Mouse (Mus musculus): ENCODE measurements at regions not wholly inside any gene's neighbourhood (a gene's known extent, or its start where the extent isn't known, plus 50 kb on each side); places are given as distances from the start of the nearest gene placed in this dataset.

DNA sequence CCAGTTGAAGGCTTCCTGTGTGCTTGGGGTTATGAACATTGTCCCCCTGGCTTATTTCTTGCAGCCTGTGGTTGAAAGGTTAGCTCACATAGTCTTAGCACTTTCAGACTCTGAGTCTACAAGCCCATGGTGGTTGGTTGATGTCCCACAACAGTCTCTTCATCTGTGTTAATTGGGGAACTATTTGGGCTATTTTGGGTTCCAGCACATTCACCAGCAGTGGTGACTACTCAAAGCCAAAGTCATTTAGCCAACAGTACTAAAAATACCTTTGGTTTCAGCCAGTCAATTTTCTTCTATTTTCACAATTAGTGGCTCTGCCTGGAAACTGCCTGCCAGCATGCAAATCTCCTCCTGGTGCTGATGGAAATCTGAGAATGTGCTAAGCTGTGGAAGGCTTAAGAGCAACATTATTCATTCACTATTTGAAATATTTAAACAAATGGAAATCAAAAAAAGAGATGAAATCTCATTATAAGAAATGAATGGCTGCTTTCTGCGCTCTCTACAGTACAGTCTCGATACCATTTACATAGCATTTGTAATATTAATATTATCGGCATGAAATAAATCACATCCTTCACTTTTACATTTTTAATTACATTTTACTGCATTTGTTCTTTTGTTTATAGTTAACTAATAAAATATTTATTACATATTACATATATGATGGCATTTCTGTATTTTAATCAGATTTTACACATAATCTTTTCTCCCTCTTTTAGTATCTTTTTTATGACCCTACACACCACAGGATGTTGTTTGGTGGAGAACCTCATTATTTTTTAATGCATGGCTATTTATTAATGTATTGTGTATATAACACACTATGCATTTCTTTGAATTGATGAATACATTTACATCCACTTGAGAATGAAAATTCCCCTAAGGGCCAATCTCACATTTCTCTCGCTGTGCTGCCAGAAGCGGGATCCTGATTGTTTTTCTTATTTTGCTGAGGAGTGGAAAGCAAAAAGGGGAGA is 1023.5 kb downstream of the Car8 start:
- no peak for DNase-seq

DNA sequence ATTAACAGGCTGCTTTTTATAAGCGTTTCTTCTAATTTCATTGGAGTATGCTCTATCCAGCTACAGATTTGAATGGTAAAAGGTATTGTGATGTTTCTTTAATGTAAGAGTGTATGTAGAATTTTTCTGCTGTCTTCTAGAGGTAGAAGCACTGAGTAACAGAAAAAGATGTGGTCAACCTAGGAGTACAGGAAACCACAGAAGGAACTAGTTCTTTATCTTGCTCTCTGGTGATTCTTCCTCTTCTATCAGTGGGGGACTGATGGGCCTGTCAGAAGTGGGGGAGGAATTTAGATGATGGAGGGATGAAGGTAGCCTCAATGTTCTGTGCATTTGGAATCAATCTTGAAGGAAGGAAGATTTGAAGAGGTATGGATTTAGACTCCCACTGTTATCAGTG is 1031.9 kb downstream of the Car8 start:
- DNase-seq, result no peak

DNA sequence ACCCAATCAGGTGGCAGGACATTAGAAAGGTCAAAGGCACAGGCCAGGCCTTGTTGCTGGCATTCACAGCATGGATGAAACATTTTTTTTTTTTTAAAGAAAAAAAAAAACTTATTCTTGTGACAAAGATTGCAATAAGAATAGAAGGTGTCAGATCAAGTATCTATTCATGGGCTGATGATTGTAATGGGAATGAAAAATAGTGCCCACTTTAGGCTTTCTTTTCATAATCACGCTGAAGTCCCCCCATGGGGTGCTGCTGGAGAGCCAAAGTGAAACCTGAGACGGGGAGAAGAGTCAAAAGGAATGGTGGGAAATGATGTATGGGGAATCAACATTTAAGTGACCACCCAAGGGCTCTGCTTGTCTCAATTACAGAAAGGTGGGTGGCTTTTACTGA is 1037.0 kb downstream of the Car8 start:
- DNase-seq, result no peak

DNA sequence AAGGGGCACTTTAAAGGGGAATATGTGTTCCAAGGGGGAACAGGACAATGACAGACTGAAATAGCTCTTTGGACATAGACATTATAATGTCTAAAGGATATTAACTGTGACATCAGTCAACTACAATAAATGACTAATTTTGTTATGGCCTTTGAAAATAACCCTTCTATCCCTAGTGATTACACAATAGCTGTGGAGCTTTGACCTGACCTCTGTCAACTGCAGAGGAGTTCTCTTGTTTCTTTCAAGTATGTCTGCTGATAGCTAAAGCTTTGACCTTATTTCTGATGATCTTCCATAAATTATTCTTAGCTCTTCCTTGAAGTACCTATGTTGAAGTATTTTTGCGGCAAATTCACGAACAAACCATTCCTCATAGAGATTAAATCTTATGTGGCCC is 1038.9 kb downstream of the Car8 start:
- no peak for DNase-seq

DNA sequence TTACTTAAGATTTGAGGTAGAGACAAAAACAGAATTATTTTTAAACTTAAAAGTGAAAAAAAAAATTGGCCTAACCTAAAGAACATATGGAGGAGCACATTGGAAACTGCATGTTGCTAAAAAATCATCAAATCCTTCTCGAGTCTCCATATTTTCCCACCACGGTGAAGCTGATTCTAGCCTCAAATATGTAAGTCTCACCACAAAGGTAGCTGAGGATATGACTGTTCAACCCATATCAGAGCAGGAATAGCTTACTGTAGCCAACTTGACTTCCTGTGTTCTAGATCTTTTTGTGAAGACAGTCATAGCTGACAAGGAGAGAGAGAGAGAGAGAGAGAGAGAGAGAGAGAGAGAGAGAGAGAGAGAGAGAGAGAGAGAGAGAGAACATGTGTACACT is 1039.8 kb downstream of the Car8 start:
- DNase-seq, result no peak

DNA sequence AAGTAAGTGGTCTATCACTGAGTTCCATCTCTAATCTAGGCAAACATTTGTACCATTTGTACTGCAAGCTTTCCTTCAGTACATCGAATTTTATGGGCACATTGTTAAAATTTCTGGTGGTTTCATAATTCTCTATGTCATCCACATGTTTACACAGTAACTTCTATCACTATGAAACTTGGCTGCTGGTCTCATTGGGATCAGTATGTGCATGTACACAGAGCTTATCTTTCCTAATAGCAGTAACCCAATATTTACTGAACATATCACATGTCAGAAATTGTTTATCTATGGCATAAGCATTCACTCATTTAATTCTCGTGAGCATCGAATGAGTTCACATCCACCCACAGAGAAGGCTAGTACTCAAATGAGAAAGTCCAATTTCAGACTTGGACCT is 1042.3 kb downstream of the Car8 start:
- no peak for DNase-seq

DNA sequence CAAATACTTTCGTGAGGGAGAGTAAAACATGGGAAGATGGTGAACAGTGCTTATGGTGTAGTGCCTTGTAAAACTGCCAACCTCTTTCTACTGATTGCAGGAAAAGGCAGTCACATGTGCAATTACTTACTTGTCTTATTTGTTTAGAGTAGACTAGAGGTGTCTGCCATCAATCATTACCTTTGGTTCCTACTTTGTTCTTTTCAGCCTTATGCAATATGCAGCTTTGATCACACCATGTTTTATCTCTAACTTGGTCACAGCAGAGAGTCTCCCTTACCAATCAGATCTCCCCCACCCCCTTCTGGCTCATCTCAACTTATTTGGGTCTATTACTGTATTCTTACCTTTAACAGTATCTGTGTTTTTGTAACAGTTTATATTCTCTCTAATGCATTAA is 1043.2 kb downstream of the Car8 start:
- DNase-seq, result no peak

DNA sequence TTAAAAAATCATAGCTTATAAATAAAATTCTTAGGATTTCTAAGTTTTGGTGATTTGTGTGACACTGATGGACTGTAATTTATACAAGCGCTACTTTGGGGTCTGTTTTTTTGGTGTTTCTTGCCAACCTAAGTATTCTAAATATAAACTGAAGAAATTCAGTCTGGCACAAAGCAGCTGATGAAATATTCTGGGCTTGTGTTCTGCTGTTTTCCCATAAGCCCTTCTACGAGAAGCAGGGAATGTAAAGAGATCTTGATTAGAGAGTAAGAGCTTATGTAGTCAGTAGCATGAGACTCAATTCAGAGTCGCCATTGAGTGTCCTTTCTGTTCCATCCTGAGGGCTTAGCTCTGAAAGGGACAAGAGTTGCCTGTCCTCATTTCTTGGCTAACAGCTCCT is 1046.9 kb downstream of the Car8 start:
- DNase-seq, result no peak

DNA sequence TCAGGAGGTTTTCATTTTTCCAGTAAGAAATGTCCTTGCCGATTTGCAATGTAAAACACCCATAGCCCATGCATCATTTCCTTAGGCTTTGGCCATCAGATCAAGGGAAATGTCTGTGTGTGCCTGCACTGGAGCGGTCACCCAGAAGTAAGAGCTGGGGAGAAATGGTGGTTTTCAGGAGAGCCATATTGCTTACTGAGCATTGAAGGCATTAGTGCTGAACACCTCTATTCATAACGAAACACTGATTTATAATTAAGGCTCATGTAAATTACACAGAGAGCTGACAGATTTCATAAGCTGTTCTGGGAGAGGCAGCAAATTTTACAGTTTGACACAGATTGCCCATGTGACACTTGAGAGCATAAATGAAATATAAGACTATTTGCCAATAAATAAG is 1047.6 kb downstream of the Car8 start:
- no peak for DNase-seq

DNA sequence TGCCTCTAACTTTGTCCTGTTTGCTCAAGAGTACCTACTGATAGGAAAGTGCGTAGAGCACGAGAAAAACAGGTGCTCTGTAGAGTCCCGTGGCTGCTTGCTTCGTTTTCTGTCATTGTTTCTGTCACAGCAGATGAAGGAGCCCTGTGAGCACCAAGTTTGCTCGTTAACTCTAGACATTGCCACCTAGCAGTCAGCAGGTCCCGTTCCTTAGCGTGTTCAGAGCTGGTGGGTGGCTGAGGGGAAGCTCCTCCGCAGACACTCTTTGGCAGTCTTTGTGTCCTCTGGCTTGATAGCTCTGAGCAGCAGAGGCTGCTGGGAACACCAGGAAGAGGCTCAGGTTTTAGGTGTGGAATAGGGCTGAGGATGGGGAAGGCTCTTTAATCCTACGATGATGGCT is 1063.8 kb downstream of the Car8 start:
- DNase-seq, result no peak

DNA sequence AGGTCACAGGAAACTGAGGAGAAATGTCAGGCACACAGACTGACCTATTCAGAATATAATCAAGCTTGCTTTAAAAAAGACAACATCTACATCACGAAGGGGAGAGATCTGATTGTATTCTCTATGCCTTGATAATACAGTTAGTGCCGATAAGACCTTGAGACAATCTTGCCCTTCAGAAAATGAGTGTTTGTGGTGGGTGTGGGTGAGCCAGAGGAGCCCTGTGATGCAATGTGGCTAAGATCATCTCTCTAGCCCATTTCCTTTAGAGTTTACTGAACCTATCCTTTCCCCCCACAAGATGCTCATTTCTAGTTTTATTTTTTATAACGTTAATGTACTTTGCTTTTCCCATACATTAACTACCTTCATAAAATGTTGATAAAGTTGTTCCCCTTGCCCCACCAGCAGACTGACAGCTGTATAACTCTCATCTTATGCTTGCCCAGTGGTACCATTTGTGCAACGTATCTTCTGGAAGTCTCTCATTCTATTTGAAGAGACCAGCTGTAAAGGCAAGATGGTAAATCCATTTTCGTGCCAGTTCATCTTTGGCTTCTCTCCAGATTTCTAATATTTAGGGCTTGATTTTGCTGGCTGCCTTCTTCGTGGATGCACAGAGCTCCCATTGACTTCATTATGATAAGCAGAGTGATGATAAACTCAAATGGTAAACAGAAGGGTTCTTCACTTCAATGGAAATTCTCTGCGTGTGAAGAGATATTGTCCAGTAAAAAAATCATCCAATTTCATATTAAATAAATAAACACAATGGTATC is 1066.1 kb downstream of the Car8 start:
- no peak for DNase-seq

DNA sequence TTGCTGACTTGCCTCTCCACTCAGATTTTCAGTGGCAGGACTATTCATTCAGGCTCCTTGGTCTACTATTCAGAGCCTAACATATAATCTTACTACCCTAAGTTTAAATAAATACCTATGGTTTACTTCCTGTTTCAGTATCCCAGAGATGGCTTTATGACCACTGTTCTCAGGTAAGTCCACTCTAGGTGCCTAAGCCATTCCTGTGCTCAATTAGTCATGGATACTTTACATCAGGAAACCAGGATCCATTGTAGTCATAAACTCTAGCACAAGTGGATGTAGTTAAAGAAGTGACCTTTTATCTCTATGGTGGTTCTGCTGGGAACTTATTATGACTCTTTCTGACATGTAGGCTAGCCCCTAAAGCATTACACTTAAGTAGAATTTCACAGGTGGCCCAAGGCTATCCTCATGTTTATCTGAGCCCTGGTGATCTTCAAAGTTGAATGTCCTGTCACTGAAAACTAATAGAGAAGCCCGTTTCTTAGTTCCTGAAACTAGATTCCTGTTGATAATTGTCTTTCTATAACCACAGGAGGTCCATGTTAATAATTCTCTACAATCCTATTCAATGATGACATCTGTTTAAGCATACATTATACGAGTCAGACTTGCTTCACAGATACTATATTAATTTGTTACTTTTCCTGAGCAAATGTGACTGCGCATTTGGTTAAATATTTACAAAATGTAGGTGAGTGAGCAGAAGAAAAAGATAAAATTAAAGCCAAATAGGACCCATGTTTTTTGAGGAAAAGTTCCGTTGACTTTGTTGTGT is 1067.0 kb downstream of the Car8 start:
- no peak for DNase-seq

DNA sequence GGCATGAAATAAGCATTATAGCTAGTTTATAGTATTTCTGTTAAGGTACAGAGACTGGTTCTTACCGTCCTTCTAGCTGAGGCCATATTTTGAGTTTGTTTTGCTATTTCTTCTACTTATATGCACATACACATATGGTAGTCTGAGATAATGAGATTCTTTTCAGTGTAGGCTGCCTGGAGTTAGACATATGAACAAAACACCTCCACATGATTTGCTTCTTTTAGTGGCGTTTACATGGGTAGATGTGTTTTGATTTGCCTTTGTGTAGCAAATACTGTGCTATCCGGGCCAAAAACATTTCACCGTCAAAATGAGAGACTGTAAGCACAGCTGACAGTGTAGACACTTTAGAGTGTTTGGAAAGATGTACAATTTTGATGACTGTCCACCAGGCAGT is 1077.4 kb downstream of the Car8 start:
- DNase-seq, result no peak

DNA sequence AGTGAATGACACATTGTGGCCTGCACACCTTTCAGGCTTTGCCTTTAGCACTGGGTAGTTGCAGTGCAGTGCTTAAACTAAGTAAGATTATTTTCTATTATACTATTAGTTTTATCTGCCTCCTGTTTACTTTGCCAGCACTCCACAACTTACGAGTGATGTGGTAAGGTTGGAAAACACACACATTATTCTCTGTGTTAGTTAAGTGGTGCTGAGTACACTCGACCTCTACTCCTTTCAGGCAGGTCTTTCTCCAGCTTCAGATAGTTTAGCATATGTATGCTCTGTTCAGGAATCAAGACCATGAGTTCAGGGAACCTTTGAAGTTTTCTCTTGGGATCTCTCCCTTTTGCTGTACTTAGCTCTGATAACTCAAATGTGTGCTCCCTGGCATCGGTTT is 1081.0 kb downstream of the Car8 start:
- DNase-seq, result no peak

DNA sequence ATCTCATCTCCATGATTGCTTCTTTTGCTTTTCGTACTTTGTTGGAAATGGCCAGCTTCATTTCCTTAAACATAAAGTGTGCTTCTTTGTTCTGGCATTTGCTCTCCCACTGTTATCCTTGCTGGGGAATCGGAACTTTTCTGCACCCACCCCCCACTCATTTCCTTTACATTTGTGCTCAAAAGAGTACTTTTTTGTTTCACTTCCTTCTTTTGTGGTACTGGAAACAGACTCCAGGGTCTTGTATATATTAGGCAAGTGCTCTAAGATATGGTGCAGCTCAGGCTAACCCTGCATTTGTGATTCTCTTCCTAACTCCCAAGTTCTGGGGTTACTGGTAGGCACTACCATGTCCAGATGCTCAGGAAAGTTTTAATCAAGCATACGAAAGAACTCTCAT is 1084.6 kb downstream of the Car8 start:
- DNase-seq, result no peak

DNA sequence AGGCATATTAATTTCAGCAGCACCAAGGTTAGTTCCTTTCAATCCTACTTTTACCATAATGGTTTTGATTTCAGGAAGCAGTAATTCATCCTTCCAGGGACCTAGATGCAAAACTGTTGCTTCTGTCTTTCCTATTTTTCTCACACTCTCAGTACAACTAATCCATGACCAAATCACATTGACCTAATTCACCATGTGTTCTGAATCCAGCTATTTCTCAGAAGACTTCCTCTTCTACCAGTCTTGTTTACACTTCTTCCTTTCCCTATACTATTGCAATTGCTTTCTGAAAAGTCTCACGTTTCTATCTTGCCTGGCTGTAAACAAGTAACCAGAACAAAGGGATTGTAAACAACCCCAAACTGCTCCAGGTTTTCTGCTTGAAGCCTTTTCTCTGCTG is 1085.0 kb downstream of the Car8 start:
- DNase-seq, result no peak

DNA sequence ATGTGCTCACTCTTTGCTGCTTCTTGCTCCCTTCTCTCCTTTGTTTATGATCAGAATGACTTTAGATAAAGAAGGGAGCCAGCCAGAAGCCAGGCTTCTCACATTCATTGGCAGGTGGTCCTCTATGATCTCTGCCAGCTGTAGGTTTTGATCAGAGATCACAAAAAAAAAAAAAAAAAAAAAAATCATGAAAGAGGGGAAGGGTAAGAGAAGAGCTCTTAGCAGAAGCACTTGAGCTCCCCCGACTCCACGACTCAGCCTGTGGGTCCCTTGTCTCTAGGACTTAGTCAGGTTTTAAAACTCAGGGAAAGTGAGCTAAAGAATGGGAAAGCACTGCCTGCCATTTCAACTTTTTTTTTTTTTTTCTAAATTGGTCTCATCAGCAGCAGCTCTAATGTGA is 1093.1 kb downstream of the Car8 start:
- DNase-seq, result no peak

DNA sequence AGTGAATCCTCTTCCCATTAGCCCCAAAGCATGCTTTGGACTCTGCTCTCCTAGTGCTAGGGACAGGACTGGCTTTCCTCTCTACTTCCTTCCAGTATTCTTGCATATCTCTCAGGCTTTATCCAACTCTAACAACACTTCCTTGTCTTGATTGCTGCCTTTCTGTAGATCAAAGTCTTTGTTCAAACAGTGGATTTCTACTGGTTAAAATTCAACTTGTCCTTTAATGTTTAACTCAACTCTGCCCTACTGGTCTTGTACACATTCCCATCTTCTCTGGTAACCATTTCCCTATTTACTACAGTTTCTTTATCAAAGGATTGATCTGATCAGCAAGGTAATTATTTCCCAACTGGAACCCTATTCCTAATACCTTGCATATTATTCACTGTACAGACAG is 1094.6 kb downstream of the Car8 start:
- no peak for DNase-seq

DNA sequence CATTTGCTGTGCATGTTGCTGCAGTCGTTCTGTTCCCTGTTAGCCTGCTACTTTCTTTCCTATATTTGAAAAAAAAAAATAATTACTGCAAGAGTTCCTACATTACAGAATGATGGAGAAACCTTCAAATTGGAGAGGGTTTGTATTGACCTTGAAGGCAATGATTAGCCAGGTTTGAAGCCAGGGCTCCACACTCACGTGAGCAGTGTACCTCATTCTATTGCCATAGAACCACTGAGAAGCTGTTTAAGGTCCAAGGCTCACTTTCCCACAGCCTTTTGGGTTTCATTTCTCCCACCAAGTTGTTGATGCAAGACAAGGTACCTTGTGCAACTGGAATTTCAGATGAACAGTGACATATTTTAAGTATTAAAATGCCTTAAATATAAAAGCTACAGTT is 1095.2 kb downstream of the Car8 start:
- peak; percentile 32 to 61 for DNase-seq

DNA sequence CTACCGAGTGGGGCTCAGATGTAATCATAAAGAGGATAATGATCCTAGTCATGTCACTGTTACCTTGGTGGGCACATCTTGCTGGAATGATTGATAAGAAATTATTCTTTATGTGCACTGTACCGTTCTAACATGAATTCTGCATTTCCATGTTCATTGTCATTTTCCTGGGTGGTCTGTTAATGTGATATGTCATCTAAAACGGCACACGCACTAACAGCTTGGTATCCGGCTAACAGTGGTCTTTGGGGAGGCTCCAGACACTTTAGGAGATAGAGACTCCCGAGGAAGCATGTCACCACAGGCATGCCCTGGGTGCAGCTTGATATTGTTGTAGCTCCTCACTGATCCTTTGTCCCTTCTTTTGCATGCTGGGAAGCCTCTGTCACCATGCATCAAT is 1096.1 kb downstream of the Car8 start:
- no peak for DNase-seq

DNA sequence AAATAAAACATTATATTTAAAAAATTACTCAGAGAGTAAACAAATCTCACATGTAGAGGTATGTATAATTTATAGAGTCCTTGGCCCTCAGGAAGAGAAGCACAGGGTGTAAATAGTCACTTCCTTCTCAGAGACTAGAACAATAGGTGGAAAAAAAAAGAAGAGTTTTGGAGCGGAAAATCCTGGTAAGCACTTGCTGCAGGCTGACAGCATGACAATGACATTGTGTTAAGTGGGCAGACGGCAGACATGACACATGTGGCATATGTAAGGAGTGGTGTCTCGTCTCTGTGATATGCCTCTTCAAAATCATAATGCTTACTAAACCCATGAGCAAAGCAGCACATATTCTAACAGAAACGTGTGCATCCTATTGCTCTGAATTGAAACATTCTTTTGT is 1126.7 kb downstream of the Car8 start:
- no peak for DNase-seq

DNA sequence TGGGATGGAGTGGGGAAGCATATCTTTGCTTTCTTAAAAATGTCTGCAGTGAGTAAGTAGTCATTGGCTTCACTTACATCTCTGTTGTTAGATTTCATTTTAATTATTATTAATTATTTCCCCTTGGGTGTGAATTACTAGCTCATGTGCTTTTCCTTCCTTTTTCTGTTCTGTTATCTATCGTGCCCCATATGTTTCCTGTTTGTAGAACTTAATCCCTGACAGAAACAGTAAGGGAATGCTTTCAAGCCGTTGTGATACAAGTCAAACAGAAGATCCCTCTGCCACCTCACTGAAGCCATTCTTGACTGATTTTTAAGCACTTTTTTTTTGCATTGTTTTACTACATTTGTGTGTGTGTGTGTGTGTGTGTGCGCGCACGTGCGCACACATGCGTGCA is 1145.9 kb downstream of the Car8 start:
- DNase-seq, result no peak

DNA sequence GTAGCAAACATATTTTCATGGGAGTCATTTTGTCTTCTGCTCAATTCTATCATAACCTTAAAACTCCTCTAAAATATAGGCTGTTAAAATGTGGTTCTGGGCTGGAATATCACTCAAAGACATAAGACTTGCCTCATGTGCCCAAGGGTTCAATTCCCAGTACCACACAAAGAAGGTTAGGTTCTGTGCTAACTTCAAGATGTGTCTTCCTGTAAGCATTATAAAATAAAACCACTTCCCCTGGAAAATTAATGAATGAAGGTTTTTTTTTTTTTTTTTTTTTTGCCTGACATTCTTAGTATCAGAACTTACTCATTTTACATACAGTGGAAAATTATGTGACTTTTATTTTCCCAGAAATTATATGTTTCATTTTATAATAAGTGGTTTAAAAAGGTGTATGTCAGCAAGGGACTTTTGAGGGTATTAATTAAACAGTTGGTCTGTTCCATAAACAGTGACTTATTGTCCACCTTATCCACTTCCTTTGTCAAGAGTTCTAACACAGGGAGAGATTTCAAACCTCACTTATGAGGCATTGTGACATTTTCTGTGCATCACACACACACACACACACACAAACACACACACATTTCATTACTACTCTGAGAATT is 1147.5 kb downstream of the Car8 start:
- DNase-seq, result no peak
